Mouse (Mus musculus) spleen, adult 2 months (tissue): ENCODE measurements around the gene Fcgr1. TPM values are rescaled to one million over a fixed set of nuclear protein-coding genes. Genes with fewer than 3 reads are reported as not detected.
A peak's percentile ranks its signal among the peaks of the same experiment; 100 is the strongest.
"Not testable (repeated sequence)": the region's sequence is repeated elsewhere in the genome, so short reads cannot be mapped to it uniquely, and the experiment has no call there.

Experiments used
- DNase-seq, 2 experiments: peaks; one replicate each; pipeline versions ENCODE4 v3.0.0 to v3.0.0-alpha.2; 2012 to 2021; ENCODE audit warnings: low spot score in 2 of 2, low read depth in 1 of 2
- H3K27ac ChIP-seq: fragments of 200-500 bp; 2 replicates; pipeline ENCODE4 v1.5.1; 2012; ENCODE audit warnings: low read length, inconsistent platforms; ENCODE audit not compliant: insufficient read depth
- H3K27me3 ChIP-seq: fragments of 200-500 bp; 2 replicates; pipeline ENCODE4 v1.6.1; 2012; ENCODE audit warnings: mild to moderate bottlenecking, moderate library complexity, low read length, inconsistent platforms; ENCODE audit not compliant: control insufficient read depth, insufficient read depth
- H3K36me3 ChIP-seq: fragments of 200-500 bp; 2 replicates; pipeline ENCODE4 v1.6.1; 2012; ENCODE audit warnings: mild to moderate bottlenecking, low read length, inconsistent platforms; ENCODE audit not compliant: control insufficient read depth, insufficient read depth
- H3K4me1 ChIP-seq: fragments of 200-500 bp; 2 replicates; pipeline ENCODE4 v1.6.1; 2011; ENCODE audit warnings: inconsistent platforms; ENCODE audit not compliant: control insufficient read depth, insufficient read depth, insufficient read length
- H3K4me3 ChIP-seq: fragments of 200-500 bp; 2 replicates; pipeline ENCODE4 v1.5.1; 2011; ENCODE audit warnings: mild to moderate bottlenecking, inconsistent platforms; ENCODE audit not compliant: insufficient read depth, insufficient read length; ENCODE audit errors: extremely low read depth
- CTCF ChIP-seq: fragments of 200-500 bp; IDR thresholded peaks from 2 replicates; pipeline ENCODE4 v1.5.1; 2011; ENCODE audit warnings: mild to moderate bottlenecking, inconsistent platforms; ENCODE audit not compliant: insufficient read depth, insufficient read length, insufficient replicate concordance; ENCODE audit errors: extremely low read depth
- POLR2A ChIP-seq: fragments of 200-500 bp; IDR thresholded peaks from 2 replicates; pipeline ENCODE4 v1.6.1; 2011; ENCODE audit warnings: low read depth, low read length, inconsistent platforms
- WGBS: fragments of 180-500 bp; shearing (Covaris S2); methylation state at CpG from one replicate; pipeline ENCODE4 v1.1.7; 2018; 5-methylcytosine and 5-hydroxymethylcytosine counted together
- polyA plus RNA-seq: library from polyadenylated mRNA; depleted of rRNA; stranded (reverse); fragments of >200 nt; gene quantifications from 2 replicates; pipeline ENCODE4 v1.2.3, GENCODE M21; 2012

The Fcgr1 gene
- polyA plus RNA-seq, 1 experiment: 6.0 TPM

DNA sequence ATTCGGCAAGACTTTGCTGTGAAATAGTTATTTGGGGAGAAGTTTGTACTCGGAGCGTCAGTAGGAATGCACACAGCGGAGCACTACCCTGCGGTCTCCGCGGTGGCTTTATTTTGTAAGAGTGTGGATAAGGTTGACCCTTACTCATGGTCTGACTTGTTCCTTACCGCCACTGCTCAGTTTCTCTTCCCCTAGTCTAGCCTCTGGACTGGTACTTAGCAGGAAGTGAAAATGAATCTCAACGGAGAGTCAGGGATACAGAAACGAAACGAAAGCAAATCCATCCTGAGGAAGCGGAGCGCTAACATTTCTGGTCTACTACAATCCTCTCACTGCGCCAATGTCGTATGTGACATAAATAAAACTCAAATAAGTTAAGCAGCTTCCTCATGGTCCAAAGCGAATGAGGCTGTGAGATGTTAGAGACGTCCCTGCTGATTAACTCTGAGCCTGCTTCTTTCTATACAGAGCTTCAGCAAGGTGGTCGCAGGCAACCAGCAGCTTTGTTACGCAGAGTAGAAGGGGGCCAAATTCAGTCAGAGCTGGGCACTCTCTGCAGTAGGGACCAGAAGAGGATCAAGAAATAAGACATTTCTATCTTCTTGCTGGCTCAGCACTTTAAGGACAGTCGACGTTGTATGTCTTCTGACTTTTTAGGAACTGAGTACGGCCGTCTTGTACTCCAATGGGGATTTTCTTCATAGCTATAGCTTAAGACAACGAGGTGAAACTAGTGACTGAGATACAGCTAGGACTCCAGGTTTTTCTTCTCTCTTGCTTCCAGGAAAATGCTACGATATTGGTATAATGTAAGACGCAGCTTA is 7.1 kb upstream of the Fcgr1 start:
- no peaks in the 10 kb centered on the region for H3K36me3 ChIP-seq
- no peak for DNase-seq
- peak overlapping the region; percentile 45; the same call in 1 of the 2 replicates for H3K27ac ChIP-seq
- H3K4me1 ChIP-seq: peaks cover 4% of the 10 kb centered on the region; the same call in 1 of the 2 replicates
- 34% methylated on average over 26 of the region's 26 CpGs for WGBS
- H3K27me3 ChIP-seq: no peaks in the 10 kb centered on the region
- TF ChIP-seq POLR2A: no peak
- TF ChIP-seq CTCF: no peak
- peak overlapping the region; percentile 50 for H3K4me3 ChIP-seq

DNA sequence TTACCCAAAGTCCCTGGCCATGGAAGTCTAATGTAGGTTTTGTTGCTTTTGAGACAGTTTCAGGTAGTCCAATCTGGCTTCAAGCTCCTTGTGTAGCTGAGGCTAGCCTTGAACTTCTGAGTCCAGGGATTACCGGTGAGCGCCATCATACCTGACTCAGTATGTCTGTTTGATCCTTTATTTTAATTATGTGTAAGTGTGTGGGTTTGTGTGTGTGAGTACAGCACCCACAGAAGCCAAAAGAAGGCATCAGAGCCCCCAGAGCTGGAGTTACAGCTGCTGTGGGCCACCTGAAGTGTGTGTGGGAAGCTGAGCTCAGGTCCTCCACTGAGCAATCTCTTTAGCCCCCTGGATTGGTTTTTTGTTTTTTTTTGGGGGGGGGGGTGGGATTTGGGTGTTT is 5.8 kb upstream of the Fcgr1 start:
- DNase-seq: no peak
- peaks cover 4% of the 10 kb centered on the region; the same call in 1 of the 2 replicates for H3K4me1 ChIP-seq
- H3K27ac ChIP-seq: no peak overlapping the region
- H3K4me3 ChIP-seq: no peak overlapping the region
- TF ChIP-seq CTCF: no peak
- no peak for TF ChIP-seq POLR2A
- no peaks in the 10 kb centered on the region for H3K36me3 ChIP-seq
- WGBS: 96% methylated on average over 2 of the region's 2 CpGs
- H3K27me3 ChIP-seq: no peaks in the 10 kb centered on the region

DNA sequence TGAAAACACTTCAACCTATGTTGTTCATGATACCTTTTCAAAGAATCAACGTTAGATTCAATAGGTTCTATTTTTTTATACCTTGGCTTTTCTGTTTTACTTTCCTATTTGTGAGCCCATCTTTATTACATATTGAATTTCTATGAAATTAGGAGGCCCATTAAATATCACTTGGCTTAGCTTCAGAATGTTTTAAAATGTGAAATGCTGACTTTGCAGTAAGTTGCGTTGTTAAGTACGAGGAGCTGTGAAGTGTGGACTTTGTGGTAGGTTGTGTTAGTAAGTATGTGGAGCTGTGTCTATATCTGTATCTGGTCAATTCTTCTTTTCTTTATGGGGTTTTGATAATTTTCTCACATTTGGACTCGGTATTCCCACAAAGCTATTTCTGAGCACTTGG is 4.6 kb upstream of the Fcgr1 start:
- WGBS: 92% methylated on average over 4 of the region's 4 CpGs
- H3K27ac ChIP-seq: no peak overlapping the region
- no peak for DNase-seq

DNA sequence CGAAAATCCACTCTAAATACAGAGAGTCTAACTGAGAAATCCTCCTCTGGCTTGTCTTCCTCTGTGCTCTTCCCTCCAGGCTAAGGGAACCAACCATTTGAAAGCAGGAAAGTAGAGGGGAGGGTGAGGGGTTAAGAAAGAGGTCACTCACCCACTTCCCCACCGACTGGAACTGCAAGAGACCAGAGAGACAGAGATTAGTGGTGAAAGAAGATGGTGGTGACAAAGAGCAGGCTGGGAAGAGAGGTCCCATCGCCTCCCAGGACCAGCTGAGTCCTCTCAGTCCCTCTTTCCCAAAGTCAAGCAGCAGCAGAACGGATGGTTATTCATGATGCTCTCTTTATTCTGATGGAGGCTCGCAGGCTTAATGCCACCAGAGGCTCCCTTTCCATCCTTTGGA is 401 bp downstream of the Fcgr1 start:
- no peaks in the 10 kb centered on the region for H3K36me3 ChIP-seq
- DNase-seq: no peak
- 27% methylated on average over 5 of the region's 5 CpGs for WGBS
- 0 out of 2 replicates have a peak, but pooled peaks cover 1% of the 10 kb centered on the region for H3K27me3 ChIP-seq
- TF ChIP-seq POLR2A: no peak
- no peak for TF ChIP-seq CTCF
- peaks cover 4% of the 10 kb centered on the region; the same call in 1 of the 2 replicates for H3K4me1 ChIP-seq
- H3K4me3 ChIP-seq: no peak overlapping the region
- no peak overlapping the region for H3K27ac ChIP-seq

More for the DNA sequence above, 4.6 kb upstream of the Fcgr1 start:
- Histone ChIP-seq H3K4me1 (peaks cover 8% of the 10 kb centered on the region; the same call in 1 of the 2 replicates), H3K27me3 (no peaks in the 10 kb centered on the region), H3K4me3 (no peak overlapping the region), H3K36me3 (no peaks in the 10 kb centered on the region)
- no peak for TF ChIP-seq CTCF
- no peak for TF ChIP-seq POLR2A

DNA sequence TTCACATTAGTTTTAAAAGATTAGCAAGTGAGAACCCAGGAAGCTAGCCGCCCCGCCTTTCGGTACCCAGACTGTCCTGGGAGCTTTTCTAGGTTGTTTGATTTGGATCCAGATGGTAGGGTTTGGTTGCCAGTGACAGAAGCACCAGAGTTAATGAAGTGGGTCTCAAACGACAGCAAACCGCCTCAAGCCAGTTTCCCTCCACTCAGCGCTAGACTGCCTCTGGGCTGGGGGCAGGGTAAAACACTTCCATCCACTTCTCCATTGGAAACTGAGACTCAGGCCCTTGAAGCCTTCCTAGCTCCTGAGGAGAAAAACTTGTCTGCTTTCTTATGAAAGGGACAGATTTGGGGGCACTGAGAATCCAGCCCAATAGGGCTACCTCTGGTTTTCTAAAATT is 1.1 kb downstream of the Fcgr1 start:
- no peaks in the 10 kb centered on the region for H3K36me3 ChIP-seq
- DNase-seq: no peak
- H3K27ac ChIP-seq: no peak overlapping the region
- no peak overlapping the region for H3K4me3 ChIP-seq
- TF ChIP-seq CTCF: no peak
- 79% methylated on average over 6 of the region's 6 CpGs for WGBS
- peaks cover 4% of the 10 kb centered on the region; the same call in 1 of the 2 replicates for H3K4me1 ChIP-seq
- H3K27me3 ChIP-seq: 0 out of 2 replicates have a peak, but pooled peaks cover 1% of the 10 kb centered on the region

DNA sequence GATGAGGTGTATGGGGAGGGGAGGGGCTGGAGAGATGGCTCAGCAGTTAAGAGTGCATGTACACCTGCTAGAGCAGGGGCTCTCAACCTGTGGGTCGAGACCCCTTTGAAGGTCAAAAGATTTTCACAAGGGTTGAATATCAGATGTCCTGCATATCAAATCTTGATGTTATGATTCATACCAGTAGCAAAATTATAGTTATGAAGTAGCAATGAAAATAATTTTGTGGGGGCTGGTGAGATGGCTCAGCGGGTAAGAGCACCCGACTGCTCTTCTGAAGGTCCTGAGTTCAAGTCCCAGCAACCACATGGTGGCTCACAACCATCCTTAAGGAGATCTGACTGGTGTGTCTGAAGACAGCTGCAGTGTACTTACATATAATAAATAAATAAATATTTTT is 3.0 kb downstream of the Fcgr1 start:
- not testable (repeated sequence) for H3K4me1 ChIP-seq, H3K4me3 ChIP-seq, H3K36me3 ChIP-seq, DNase-seq, H3K27ac ChIP-seq, H3K27me3 ChIP-seq
- 96% methylated on average over 3 of the region's 3 CpGs for WGBS

DNA sequence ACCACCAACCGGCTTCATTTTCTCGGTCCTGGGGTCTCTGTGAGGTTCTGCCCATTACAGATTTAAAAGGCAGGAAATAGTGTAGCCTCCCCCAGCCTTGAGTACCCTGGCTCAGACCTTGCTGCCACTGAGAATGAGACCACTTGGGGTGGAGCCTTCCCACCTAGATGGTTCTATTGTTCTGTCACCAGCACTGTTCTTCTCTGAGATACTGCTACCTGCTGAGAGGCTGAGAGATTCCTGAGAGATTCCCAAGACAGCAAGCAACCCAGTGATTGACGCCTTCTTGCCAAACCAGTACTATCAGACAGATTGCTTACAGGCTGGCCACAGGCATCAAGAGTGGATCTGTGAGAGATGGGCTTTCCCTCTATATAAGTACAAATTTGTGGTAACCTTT is 4.6 kb downstream of the Fcgr1 start:
- DNase-seq: no peak
- Histone ChIP-seq H3K27me3 (0 out of 2 replicates have a peak, but pooled peaks cover 1% of the 10 kb centered on the region), H3K27ac (no peak overlapping the region), H3K36me3 (no peaks in the 10 kb centered on the region), H3K4me1 (peaks cover 5% of the 10 kb centered on the region), H3K4me3 (no peak overlapping the region)
- 84% methylated on average over 3 of the region's 3 CpGs for WGBS
- TF ChIP-seq CTCF (no peak), POLR2A (no peak)
